Mouse (Mus musculus): ENCODE data around the gene Znhit1.
A peak's percentile ranks its signal among the peaks of the same experiment; 100 is the strongest.

Gene Znhit1

DNA sequence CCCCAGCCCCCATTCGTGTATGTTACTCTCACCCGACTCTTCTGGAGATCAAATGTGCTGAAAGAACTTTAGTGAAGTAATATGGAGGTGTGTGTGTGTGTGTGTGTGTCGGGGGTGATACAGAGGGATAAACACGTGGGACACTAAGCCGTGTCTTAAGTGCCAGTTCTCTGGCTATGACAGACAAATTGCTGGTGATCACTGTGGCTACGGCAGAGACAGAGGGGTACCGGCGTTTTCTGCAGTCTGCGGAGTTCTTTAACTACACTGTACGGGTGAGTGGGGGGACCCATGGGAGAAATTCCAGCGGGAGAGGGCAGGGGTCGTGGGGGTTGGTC, at the start of gene Znhit1:
Gene Znhit1 (minus strand): TSS at position 88 of the 338 bp plus-strand sequence.
- no peak for DNase-seq (ENCODE audit: low spot score in 2 of 2)

DNA sequence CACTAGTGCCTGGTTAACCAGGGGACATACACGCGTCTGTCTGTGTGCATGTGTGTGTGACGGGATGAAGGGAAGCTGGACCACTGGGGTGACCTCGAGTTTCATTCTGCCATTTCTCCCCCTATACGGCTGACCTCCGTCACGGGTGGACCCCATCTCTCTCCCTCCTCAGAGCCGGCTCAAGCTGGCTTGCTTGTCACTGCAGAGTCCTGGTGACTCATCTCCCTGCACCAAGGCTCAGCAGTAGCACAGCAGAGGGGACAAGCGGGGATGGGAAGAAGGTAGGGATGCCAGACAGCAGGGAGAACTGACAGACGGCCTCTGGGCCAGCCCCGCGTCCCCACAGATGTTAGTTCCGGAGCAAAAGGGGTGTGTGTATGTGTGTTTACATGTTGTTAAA, 48.4 kb upstream of the Znhit1 start:
- DNase-seq (ENCODE audit: low spot score in 2 of 2): no peak

DNA sequence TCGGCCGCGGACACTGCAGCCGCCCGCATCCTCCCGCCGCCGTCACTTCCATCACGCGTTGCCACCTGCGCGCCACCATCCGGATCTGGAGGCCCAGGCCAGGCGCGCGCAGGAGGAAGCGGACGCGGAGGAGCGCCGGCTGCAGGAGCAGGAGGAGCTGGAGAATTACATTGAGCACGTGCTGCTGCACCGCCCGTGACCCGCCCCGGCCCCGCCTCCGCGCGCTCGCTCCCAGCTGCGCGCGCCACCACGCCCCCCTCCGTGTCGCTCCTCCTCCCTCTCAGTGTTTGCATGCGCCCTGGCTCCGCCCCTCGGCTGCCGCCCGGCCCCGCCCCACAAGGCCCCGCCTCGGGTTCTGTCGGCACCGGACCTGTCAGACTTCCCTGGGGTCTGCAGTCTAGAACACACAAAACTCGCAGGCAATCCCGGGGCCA, 44.8 kb upstream of the Znhit1 start:
- peak in 1 of 2 experiments; percentile 75 for DNase-seq (ENCODE audit: low spot score in 2 of 2)

DNA sequence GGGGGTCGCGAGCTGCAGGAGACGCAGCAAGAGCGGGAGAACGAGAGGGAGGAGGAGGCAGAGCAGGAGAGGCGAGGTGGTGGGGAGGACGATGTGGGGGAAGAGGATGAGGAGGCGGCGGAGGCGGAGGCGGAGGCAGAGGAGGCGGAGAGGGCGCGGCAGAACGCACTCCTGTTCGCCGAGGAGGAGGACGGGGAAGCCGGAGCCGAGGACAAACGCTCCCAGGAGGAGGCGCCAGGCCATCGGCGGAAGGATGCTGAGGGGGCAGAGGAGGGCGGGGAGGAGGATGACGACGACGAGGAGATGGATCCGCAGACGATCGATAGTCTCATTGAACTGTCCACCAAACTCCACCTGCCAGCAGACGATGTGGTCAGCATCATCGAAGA, 44.2 kb upstream of the Znhit1 start:
- DNase-seq (ENCODE audit: low spot score in 2 of 2): peak in 1 of 2 experiments; percentile 63

DNA sequence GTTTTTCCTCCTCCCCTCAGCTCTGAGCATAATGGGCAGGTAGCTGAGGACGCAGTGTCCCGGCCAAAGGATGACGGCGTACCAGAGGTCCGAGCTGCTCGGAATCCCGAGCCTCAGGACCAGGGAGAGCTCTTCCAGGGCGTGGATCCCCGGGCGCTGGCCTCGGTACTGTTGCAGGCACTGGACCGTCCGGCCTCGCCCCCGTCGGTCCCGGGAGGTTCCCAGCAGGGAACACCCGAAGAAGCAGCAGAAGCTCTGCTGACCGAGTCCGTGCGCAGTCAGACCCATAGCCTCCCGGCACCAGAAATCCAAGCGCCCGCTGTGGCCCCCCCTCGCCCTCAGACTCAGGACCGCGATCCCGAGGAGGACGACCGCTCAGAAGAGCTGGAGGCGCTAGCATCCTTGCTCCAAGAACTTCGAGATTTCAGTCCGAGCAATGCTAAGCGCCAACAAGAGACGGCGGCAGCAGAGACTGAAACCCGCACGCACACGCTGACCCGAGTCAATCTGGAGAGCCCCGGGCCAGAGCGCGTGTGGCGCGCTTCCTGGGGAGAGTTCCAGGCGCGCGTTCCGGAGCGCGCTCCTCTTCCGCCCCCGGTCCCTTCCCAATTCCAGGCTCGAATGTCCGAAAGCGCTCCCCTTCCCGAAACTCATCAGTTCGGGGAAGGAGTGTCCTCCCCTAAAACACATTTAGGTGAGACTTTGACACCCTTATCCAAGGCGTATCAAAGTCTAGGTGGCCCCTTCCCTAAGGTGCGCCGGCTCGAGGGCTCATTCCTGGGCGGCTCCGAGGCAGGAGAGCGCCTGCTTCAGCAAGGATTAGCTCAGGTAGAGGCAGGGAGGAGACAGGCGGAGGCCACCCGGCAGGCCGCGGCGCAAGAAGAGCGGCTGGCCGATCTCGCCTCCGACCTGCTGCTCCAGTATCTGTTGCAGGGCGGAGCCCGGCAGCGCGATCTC, 43.5 kb upstream of the Znhit1 start:
- DNase-seq (ENCODE audit: low spot score in 2 of 2): no peak

DNA sequence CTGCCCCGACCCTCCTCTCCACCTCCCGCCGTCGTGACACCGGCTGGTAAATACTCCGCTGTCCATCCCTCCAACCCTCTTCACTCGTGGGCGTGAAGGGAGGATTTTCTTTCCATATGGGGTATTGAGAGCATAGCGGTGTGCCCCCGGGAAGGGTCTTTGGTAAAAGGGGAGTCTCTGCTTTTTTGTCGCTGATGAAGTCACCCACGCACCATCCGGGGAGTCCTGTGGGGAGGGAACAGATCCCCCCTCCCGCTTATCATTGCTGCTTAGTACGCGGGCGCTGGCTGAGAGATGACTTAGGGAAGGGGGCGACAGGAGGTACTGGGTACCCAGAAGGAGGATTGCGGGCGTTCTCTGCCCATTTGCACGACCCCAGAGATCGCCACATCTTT, 42.6 kb upstream of the Znhit1 start:
- peak in 1 of 2 experiments; percentile 58 for DNase-seq (ENCODE audit: low spot score in 2 of 2)

DNA sequence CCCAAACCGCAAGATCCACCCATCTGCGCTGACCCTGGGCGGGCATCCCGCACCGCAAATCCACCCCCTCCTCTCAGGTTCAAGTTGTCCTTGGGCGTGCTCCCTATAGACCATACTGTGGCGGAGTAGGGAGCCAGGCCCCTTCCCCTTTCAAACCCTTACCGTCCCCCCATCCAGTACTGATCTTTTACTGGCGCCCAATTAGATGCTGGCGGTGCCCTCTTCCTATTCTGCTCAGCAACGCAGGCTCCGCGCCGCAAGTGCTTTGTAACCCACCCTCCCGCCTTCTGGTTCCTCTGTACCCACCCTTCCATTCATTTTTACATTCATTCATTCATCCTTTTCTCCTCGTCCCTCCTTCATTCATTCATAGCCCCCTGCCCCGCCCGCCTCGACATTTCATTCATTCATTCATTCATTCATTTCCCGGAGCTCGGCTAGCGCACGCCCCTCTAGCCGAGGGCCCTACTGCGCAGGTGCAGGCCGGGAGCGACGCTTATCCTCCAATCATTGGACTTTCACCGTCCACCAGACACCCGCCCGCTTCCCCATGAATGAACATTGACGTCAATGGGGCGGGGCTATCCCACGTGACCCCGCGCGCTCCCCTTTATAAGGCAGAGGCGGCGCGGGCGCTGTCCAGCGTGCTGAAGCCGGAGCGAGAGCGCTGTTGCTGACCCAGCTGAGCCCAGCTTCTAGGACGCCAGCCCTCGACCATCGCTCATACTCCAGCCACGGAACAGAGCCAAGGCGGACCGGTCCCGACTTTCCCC, 42.0 kb upstream of the Znhit1 start:
- DNase-seq (ENCODE audit: low spot score in 2 of 2): peak; percentile 83 to 96

DNA sequence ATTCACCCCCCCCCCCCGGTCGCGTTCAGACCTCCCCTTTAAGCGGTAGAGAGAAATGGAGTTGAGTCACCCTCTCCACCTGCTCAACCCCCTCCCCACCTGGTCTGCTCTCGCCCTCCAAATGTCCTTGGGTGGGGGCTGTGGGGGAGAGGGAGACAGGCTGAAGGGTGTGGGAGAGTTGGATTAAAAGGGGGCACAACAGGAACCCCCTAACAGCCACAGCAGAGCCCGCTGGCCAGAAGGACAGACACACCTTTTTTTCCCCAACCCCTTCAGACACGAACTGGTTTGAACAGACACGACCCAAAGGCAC, 41.4 kb upstream of the Znhit1 start:
- DNase-seq (ENCODE audit: low spot score in 2 of 2): no peak

DNA sequence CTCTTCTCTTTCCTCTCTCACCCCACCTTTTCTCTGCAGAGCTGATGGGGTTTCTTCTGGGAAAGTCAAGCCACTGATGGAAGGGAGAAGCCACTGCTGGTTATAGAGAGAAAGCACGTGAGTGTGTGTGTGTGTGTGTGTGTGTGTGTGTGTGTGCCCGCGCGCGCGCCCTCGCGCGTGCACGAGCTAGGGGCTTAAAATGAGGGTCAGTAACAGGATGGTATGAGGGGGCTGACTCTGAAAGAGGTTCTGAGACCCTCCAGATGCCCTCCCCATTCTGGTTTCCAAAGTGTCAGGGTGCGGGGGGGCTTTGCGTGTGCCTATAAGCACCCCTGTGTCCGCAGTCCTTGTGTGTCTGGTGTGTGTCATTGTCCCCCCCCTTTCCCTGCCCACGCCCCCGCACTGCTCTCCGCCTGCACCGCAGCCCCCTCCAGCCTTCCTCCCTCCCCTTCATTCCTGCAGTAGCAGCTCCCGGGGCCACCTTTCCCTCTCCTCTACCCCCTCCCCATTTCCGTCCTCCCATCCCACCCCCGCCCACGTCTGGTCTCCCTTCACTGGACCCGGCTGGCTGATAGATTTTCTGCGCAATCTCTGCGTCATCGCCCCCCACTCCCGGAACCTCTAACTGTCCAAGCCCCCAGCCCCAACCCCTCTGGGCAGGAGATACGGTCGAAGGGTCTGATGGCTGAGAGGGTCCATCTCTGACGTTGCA, 40.9 kb upstream of the Znhit1 start:
- no peak for DNase-seq (ENCODE audit: low spot score in 2 of 2)

DNA sequence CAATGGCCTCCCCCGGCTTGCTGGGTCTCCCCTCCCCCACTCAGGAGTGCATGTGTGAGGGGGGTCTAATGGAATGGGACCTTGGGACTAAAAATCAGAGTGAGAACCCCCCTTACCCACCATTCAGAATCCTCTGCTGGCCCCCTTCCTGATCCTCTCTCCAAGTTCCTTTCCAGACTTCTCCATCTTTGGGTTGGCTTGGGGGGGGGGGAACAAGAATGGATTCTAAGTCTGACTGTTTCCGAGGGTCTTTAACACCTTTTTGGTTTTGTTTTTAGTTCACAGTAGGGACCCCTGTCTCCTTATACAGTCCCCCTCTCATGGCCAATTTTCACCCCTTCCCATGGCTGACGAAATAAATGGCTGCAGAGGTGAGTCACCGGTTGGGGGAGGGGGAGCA, 38.3 kb upstream of the Znhit1 start, which contains the start of gene Vgf:
Gene Vgf (plus strand): TSS at position 301 of the 400 bp plus-strand sequence.
- DNase-seq (ENCODE audit: low spot score in 2 of 2): no peak

DNA sequence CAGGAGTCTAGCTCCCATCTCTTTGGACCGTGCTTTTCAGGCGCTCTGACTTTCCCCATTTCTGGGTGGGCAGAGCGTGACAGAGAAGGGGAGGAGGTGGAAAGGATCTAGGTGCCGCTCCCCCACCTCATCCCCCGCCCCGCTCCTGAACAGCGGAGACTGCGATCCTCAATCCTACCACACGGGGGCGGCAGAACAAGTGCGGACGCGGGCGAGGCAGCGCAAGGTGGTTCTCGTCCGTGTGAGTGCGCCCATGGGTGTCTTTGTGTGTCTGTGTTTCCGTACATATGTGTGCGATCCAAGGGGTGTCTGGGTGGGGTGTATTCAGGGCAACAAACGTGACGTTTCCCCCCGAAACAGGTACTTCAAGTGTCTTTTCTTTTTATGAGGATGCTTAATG, 37.3 kb upstream of the Znhit1 start:
- DNase-seq (ENCODE audit: low spot score in 2 of 2): peak in 1 of 2 experiments; percentile 85

DNA sequence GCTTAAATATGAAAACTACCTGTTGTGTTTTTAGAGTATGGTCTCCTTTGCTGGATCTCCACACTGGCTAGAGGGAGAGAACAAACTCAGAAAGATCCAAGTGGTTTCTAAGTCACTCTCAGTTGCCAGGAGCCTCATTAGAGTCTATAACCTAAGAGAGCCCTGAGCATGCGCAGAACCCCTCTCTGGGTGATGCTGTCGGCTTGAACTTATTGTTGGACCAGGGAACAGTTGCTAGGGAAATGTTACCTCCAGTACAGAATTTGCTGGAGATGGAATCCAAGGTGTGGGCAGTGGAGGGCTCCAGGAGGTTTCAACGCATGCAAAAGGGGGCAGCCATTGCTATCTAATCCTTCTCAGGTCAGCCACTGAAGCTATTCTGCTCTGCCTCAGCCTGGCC, 36.5 kb upstream of the Znhit1 start:
- DNase-seq (ENCODE audit: low spot score in 2 of 2): no peak

DNA sequence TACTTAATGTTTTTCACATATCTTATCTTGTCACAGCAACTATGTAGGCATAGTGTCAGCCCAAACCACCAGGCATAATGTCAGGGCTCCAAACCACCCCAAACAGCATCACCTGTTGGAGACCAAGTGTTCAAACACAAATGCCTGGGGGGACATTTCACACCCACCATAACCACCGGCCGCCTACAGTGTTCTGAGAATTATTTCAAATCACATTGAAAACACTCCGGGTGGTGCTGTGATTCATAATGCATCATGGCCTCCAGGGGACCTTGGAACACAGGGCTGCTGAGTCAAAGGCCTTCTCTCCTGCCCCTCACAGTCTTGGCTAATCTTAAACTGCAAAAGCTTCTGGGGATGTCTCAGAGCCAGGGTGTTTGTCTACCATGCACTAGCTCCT, 28.1 kb upstream of the Znhit1 start:
- DNase-seq (ENCODE audit: low spot score in 2 of 2): no peak

DNA sequence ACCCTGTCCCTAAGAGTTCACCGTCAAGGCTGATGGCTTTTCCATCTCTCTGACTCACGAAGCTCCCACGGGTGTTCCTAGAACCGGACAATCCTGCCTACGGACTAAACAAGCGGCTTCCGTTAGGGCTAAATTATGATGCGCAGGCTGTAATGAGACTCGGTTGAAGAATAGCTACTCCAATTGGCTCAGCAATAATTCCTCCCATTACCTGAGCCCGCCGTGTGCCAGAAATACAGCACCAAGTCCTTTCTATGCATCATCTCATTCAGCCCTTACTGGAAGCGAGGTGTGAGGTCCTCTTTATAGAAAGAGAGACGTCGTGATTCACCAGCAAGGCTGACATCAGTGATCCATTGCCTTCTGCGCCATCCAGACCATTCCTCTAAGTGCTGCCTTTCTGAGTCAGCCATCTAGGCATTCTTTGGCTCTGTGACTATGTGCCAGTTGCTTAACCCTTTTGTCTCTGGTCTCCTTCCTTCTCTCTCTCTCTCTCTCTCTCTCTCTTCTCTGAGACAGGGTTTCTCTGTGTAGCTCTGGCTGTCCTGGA, 24.7 kb upstream of the Znhit1 start:
- DNase-seq (ENCODE audit: low spot score in 2 of 2): no peak

DNA sequence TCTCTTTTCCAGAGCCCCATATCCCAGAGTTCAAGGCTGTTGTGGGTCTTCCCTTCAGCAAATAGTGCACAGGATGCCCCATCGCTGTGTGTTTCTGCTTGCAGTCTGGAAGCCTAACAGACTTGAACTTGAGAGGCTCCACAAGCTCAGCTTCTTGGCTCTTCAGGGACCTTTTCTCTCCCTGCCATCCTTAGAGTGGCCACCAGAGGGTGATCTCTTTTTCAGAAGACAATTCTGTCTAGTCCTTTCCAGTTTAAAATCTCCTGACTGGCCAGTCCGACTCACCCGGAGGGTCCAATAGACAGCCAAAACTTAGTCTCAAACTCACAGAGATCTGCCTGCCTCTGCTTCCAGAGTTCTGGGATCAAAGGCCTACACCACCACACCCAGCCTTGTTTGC, 22.2 kb upstream of the Znhit1 start:
- peak in 1 of 2 experiments; percentile 65 for DNase-seq (ENCODE audit: low spot score in 2 of 2)

DNA sequence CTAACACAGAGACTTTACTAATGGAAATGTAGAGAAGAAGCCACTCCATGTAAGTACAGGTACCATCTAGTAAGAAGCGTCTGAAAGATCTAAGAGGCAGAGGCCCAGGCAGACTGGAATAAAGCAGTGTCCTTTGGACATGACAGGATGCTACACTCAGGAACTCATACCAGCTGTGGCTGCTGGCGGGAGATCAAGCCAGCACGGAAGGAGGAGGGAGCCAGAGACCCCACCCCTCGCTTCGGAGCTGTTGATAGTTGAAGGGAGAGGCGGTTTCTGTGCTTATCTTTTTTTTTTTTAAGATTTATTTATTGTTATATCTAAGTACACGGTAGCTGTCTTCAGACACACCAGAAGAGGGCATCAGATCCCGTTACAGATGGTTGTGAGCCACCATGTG, 19.5 kb upstream of the Znhit1 start:
- DNase-seq (ENCODE audit: low spot score in 2 of 2): no peak

DNA sequence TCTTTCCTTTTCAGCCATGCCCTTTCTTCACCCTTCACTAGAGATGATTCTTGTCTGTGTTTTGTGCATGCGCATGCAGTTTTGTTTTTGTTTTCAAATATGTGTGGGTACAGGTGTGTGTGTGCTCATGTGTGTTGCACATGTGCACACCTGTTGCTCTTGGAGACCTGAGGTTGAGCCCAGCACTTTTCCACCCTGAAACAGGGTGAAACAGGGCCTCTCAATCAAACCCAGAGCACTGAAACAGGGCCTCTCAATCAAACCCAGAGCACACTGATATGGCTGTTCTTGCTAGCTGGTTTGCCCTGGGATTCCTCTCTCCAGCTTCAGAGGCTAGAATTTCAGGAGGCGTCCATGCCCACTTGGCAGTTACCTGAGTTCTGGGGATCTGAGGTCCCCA, 12.8 kb upstream of the Znhit1 start:
- DNase-seq (ENCODE audit: low spot score in 2 of 2): no peak

DNA sequence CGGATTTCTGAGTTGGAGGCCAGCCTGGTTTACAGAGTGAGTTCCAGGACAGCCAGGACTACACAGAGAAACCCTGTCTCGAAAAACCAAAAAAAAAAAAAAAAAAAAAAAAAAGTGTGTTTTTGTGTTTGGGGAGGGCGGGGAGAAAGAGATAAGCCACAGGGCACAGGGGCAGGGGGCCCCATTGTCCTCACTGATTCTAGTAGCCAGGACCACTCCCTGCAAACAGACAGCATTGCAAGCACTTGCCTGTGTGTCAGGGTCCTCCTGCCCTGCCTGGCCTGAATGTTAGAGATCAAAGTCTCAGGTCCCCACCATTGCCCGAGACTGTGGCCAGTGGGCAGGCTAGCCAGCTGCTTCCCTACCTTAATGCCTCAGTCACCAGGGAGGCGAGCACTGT, 11.6 kb upstream of the Znhit1 start:
- DNase-seq (ENCODE audit: low spot score in 2 of 2): no peak

DNA sequence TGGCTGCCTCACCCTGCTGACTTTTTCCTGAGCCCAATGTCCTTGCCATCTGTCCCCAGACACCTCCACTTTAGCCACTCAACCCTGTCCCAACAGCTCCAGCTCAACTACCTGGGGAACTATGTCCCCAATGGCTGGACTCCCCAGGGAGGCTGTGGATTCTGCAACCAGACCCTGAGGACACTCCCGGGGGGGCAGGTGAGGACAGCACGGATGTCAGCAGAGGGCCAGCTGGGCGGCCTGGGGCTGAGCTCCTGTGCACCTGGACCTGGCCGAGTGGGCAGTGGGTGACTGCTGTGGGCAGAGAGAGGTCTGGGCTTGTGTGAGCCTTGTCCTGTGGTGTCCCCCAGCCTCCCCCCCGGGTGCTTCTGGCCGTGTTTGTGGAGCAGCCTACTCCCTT, 2.0 kb upstream of the Znhit1 start:
- no peak for DNase-seq (ENCODE audit: low spot score in 2 of 2)

DNA sequence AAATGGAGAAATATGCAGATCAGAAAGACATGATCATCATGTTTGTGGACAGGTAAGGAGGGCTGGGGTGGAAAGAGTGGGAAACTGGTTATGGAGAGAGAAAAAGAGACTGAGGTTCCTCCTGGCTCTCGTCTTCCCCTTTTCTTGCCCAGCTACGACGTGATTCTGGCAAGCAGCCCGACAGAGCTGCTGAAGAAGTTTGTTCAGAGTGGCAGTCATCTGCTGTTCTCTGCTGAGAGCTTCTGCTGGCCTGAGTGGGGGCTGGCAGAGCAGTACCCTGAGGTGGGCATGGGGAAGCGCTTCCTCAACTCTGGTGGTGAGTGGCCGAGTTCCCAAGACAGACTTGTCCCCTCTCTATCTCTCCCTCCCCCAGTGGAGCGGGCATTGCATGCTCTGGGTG, 599 bp upstream of the Znhit1 start:
- peak in 1 of 2 experiments; percentile 49 for DNase-seq (ENCODE audit: low spot score in 2 of 2)

DNA sequence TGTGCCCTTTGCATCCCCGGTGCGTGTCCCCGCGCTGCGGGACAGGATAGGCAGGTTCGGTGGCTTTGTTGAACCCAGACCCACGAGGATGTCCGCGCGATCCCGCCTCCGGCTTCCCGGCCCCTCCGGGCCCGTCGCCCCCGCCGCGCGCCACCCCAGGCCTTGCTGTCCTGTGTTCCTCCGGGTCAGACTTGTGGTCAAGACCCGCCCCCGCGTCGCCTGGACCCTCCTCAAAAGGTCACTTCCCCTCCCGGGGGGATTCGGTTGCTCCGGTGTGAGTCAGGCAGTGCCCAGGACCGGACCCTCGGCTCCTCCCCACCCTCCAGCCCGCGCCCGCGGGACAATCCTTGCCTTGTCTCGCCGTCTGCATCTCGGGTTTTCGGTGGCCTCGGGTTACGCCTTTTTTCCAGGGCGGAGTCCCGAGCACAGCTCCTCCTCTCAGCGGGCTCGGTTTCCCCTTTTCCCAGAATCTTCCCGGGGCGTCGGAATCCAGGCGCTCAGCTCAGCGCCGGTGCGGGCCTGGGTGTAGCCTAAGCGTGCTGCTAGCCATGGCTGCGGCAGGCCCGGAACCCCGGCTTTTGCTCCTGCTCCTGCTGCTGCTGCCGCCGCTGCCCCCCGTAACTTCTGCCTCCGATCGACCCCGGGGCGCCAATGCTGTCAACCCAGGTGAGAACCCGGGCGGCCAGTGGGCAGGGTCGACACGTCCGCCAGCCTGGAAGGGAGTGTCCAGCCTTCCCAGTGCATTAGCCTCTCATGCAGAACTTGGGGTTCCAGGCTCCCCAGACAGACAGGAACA, 485 bp downstream of the Znhit1 start:
- DNase-seq (ENCODE audit: low spot score in 2 of 2): peak in 1 of 2 experiments; percentile 81

All from left cerebral cortex, adult 9 months (tissue).